Comparison of ENCODE assay signal across 30 mouse cellular contexts in genomic region chr17:31324227-31324626, GRCm38 (mm10). TPM values are rescaled to one million over a fixed set of nuclear protein-coding genes. Genes with fewer than 3 reads are reported as not detected.
DNase-seq lines count a peak whose midpoint lies in the region; ATAC-seq and TF ChIP-seq lines count a peak whose summit lies in the region.
"Had no signal": no experiment of that assay in that cellular context is flagged by ENCODE, and none has a peak within 500 bp of the region (broad histone marks: within the 10 kb centered on the region; RNA-seq: fewer than 3 reads in every experiment).

No protein-coding gene starts in this region.

- ATAC-seq in liver, postnatal 0 days = no peak
- no peak for ATAC-seq in liver, embryonic 11.5 days (replicated peaks; ENCODE audit: low FRiP score)
- ATAC-seq in intestine, postnatal 0 days = no peak
- ATAC-seq: forebrain, embryonic 14.5 days; inflammation-experienced regulatory T-cells, adult 6 months; liver, embryonic 12.5 days had no signal

- TF ChIP-seq CTCF in liver, postnatal 0 days (IDR thresholded peaks at IDR 0.05; ENCODE audit: low read depth) = no peak
- TF ChIP-seq CTCF in E14TG2a.4 (conservative IDR thresholded peaks at IDR 0.05; ENCODE audit: low read length) = no peak
- TF ChIP-seq CTCF in intestine, postnatal 0 days (IDR thresholded peaks at IDR 0.05; ENCODE audit: low read depth) = no peak

- no peak overlapping the region for H3K4me2 ChIP-seq in liver, postnatal 0 days (ENCODE audit: low read depth, low read length)
- no peak overlapping the region for H3K4me2 ChIP-seq in liver, embryonic 11.5 days
- H3K4me2 ChIP-seq in intestine, postnatal 0 days (replicated peaks; ENCODE audit: low read depth) = peak overlapping the region; percentile 40
- H3K4me2 ChIP-seq: embryonic facial prominence, embryonic 12.5 days; heart, embryonic 12.5 days; hindbrain, embryonic 14.5 days; kidney, embryonic 15.5 days; limb, embryonic 13.5 days; liver, embryonic 12.5 days had no signal

- peak overlapping the region; percentile 82; the same call in 1 of the 2 replicates for H3K27ac ChIP-seq in liver, postnatal 0 days (ENCODE audit: low read depth)
- no peak overlapping the region for H3K27ac ChIP-seq in liver, embryonic 11.5 days (ENCODE audit: low read depth, low read length)
- no peak overlapping the region; the same call in 1 of the 2 replicates for H3K27ac ChIP-seq in ES-E14 (ENCODE audit: insufficient read depth, low read depth, low read length, poor library complexity, severe bottlenecking)
- H3K27ac ChIP-seq in intestine, postnatal 0 days (ENCODE audit: low read depth, low read length) = peak overlapping the region; percentile 96
- H3K27ac ChIP-seq: embryonic facial prominence, embryonic 12.5 days; heart, adult 2 months; hindbrain, embryonic 14.5 days; kidney, embryonic 15.5 days; limb, embryonic 13.5 days; liver, embryonic 12.5 days had no signal

- H3K9me3 ChIP-seq in liver, postnatal 0 days (ENCODE audit: low read length) = no peaks in the 10 kb centered on the region
- no peaks in the 10 kb centered on the region for H3K9me3 ChIP-seq in liver, embryonic 11.5 days (ENCODE audit: control insufficient read depth, low read length)
- H3K9me3 ChIP-seq in E14TG2a.4 (ENCODE audit: low read length) = no peaks in the 10 kb centered on the region
- H3K9me3 ChIP-seq in ES-E14 (ENCODE audit: control insufficient read depth, insufficient read depth, low read depth, low read length) = no peaks in the 10 kb centered on the region
- no peaks in the 10 kb centered on the region for H3K9me3 ChIP-seq in intestine, postnatal 0 days (ENCODE audit: control insufficient read depth)
- H3K9me3 ChIP-seq: embryonic facial prominence, embryonic 12.5 days; heart, embryonic 12.5 days; kidney, embryonic 15.5 days; limb, embryonic 13.5 days; liver, embryonic 12.5 days had no signal

- 79% methylated on average over 8 of the region's 8 CpGs for WGBS in liver, postnatal 0 days (ENCODE audit: insufficient replicate concordance)
- WGBS in liver, embryonic 11.5 days = 89% methylated on average over 8 of the region's 8 CpGs
- WGBS in intestine, postnatal 0 days = 88% methylated on average over 8 of the region's 8 CpGs

- DNase-seq in liver, postnatal 0 days = no peak
- DNase-seq in liver, embryonic 11.5 days (ENCODE audit: low spot score) = no peak
- no peak for DNase-seq in ES-E14 (ENCODE audit: low read depth, low spot score)
- no peak for DNase-seq in kidney, adult 18-20 months
- no peak for DNase-seq in thymus, postnatal 0 days (ENCODE audit: low spot score)
- DNase-seq: adrenal gland, adult 8-10 months; B cell, adult 2 months; cerebellum, adult 9-11 months; embryo, embryonic 11 days; heart, adult 2 months; heart, postnatal 4 days; kidney, postnatal 25 days; lung, adult 18-20 months; lung, postnatal 10 days; midbrain, embryonic 14.5 days; right cerebral cortex, postnatal 14 days; spleen, adult 18-20 months; thymus, postnatal 25 days had no signal

- H3K27me3 ChIP-seq in liver, postnatal 0 days (ENCODE audit: insufficient read depth, low read length) = no peaks in the 10 kb centered on the region
- no peaks in the 10 kb centered on the region for H3K27me3 ChIP-seq in liver, embryonic 11.5 days (replicated peaks; ENCODE audit: control insufficient read depth, insufficient read depth, low read length)
- no peaks in the 10 kb centered on the region for H3K27me3 ChIP-seq in E14TG2a.4 (ENCODE audit: insufficient read depth, low read length)
- no peaks in the 10 kb centered on the region for H3K27me3 ChIP-seq in intestine, postnatal 0 days (replicated peaks; ENCODE audit: control insufficient read depth, insufficient read depth, low read length)
- H3K27me3 ChIP-seq: embryonic facial prominence, embryonic 12.5 days; kidney, embryonic 15.5 days; limb, embryonic 13.5 days; liver, embryonic 12.5 days had no signal

- H3K36me3 ChIP-seq in liver, postnatal 0 days (replicated peaks; ENCODE audit: insufficient read depth, low read length) = peaks cover 5% of the 10 kb centered on the region; the same call in 1 of the 2 replicates
- H3K36me3 ChIP-seq in liver, embryonic 11.5 days (ENCODE audit: control insufficient read depth, insufficient read depth, low read length) = no peaks in the 10 kb centered on the region
- H3K36me3 ChIP-seq in E14TG2a.4 (ENCODE audit: insufficient read depth, low read length) = peaks cover 43% of the 10 kb centered on the region
- no peaks in the 10 kb centered on the region; the same call in 1 of the 2 replicates for H3K36me3 ChIP-seq in ES-E14 (ENCODE audit: control insufficient read depth, insufficient read depth, low read length, poor library complexity, severe bottlenecking)
- H3K36me3 ChIP-seq in intestine, postnatal 0 days (ENCODE audit: control insufficient read depth, insufficient read depth) = peaks cover 4% of the 10 kb centered on the region; the same call in 1 of the 2 replicates
- H3K36me3 ChIP-seq: embryonic facial prominence, embryonic 12.5 days; G1E; heart, embryonic 12.5 days; kidney, embryonic 15.5 days; limb, embryonic 13.5 days; liver, embryonic 12.5 days had no signal

- no peak overlapping the region for H3K9ac ChIP-seq in liver, postnatal 0 days (replicated peaks)
- H3K9ac ChIP-seq in liver, embryonic 11.5 days (ENCODE audit: low read depth, low read length) = no peak overlapping the region
- peak overlapping the region; percentile 66; the same call in 1 of the 2 replicates for H3K9ac ChIP-seq in ES-E14 (ENCODE audit: insufficient read depth, low read depth, low read length, poor library complexity, severe bottlenecking)
- peak overlapping the region; percentile 42 for H3K9ac ChIP-seq in intestine, postnatal 0 days (ENCODE audit: low read depth, low read length)
- H3K9ac ChIP-seq: embryonic facial prominence, embryonic 12.5 days; heart, embryonic 12.5 days; hindbrain, embryonic 14.5 days; kidney, embryonic 15.5 days; limb, embryonic 13.5 days; liver, embryonic 12.5 days had no signal

- TF ChIP-seq EP300 in liver, postnatal 0 days (IDR thresholded peaks at IDR 0.05; ENCODE audit: low read depth) = no peak

- in situ Hi-C loops in ES-E14 (cut with MboI; ENCODE audit: low sequenced_read_pairs in 2 of 2, unreplicated experiment in 2 of 2) = no loop called here

- H3K4me1 ChIP-seq in liver, postnatal 0 days (ENCODE audit: insufficient read depth) = peaks cover 26% of the 10 kb centered on the region
- peaks cover 18% of the 10 kb centered on the region for H3K4me1 ChIP-seq in liver, embryonic 11.5 days (replicated peaks; ENCODE audit: control insufficient read depth, insufficient read depth, low read length)
- peaks cover 96% of the 10 kb centered on the region for H3K4me1 ChIP-seq in E14TG2a.4 (replicated peaks; ENCODE audit: low read depth, low read length)
- H3K4me1 ChIP-seq in ES-E14 (ENCODE audit: control insufficient read depth in 2 of 2, insufficient read depth in 2 of 2, low read length in 2 of 2, poor library complexity in 1 of 2) = peaks cover 0 to 34% of the 10 kb centered on the region in 2 experiments; a peak in 2 of 4 replicates
- peaks cover 18% of the 10 kb centered on the region; the same call in 1 of the 2 replicates for H3K4me1 ChIP-seq in intestine, postnatal 0 days (replicated peaks; ENCODE audit: control insufficient read depth, insufficient read depth, low read length)
- H3K4me1 ChIP-seq: embryonic facial prominence, embryonic 12.5 days had no signal

- H3K4me3 ChIP-seq in liver, postnatal 0 days (ENCODE audit: low read depth, low read length) = no peak overlapping the region
- H3K4me3 ChIP-seq in liver, embryonic 11.5 days (ENCODE audit: low read depth, low read length) = no peak overlapping the region
- H3K4me3 ChIP-seq in E14TG2a.4 (replicated peaks; ENCODE audit: low read length) (peak overlapping the region; percentile 64), ES-E14 (ENCODE audit: insufficient read depth in 1 of 2, low read depth in 1 of 2, low read length in 2 of 2, poor library complexity in 1 of 2, severe bottlenecking in 1 of 2) (peak overlapping the region in 1 of 2 experiments; percentile 6; a peak in 1 of 4 replicates)
- H3K4me3 ChIP-seq in intestine, postnatal 0 days (ENCODE audit: low read depth, low read length) = no peak overlapping the region
- H3K4me3 ChIP-seq: embryonic facial prominence, embryonic 12.5 days; heart, adult 2 months; heart, embryonic 12.5 days; kidney, embryonic 15.5 days; limb, embryonic 13.5 days; liver, embryonic 12.5 days had no signal

TF ChIP-seq in ES-E14, 5 proteins besides CTCF, POLR2A, EP300 and RAD21:
- no peak for TF ChIP-seq CHD2 (IDR thresholded peaks at IDR 0.05; ENCODE audit: low read depth, low read length)
- TF ChIP-seq HCFC1 (IDR thresholded peaks at IDR 0.05; ENCODE audit: borderline replicate concordance, insufficient read depth, low read length) = no peak
- TF ChIP-seq ZNF384 (IDR thresholded peaks at IDR 0.05; ENCODE audit: low read depth, low read length) = no peak
- no peak for TF ChIP-seq MAFK (IDR thresholded peaks at IDR 0.05; ENCODE audit: insufficient read depth, low read depth, low read length)
- no peak for TF ChIP-seq ZC3H11A (IDR thresholded peaks at IDR 0.05; ENCODE audit: borderline replicate concordance, low read depth, low read length)

RNA-seq across cellular contexts. Expression of gene Slc37a1, which starts 37.6 kb away (rescaled TPM):
- 4.3 and 4.5 TPM in 2 replicates for polyA plus RNA-seq in liver, postnatal 0 days (2015; fragmentation: Nextera tagmentation; extraction: Ambion mirVana)
- polyA plus RNA-seq in liver, embryonic 11.5 days (2014; fragmentation: Nextera tagmentation; extraction: Ambion mirVana) = 6.6 and 7.7 TPM in 2 replicates
- total RNA-seq in ES-E14 (2012; rRNA removed) = 37.5 and 64.8 TPM in 2 replicates
- polyA plus RNA-seq in intestine, postnatal 0 days (2015; fragmentation: Nextera tagmentation; extraction: Ambion mirVana) = 16.5 and 17.1 TPM in 2 replicates
- 12.8 and 14.1 TPM in 2 replicates for polyA plus RNA-seq in thymus, postnatal 0 days (2015; fragmentation: Nextera tagmentation; extraction: Ambion mirVana)
- polyA plus RNA-seq: G1E had no signal

RNA-seq across cellular contexts. Expression of gene Rsph1, which starts 47.0 kb away (rescaled TPM):
- 0.90 and 1.0 TPM in 2 replicates for polyA plus RNA-seq in liver, postnatal 0 days (2015; fragmentation: Nextera tagmentation; extraction: Ambion mirVana)
- polyA plus RNA-seq in liver, embryonic 11.5 days (2014; fragmentation: Nextera tagmentation; extraction: Ambion mirVana) = 0.40 and 0.88 TPM in 2 replicates
- total RNA-seq in ES-E14 (2012; rRNA removed) = 1.4 and 1.9 TPM in 2 replicates
- polyA plus RNA-seq in intestine, postnatal 0 days (2015; fragmentation: Nextera tagmentation; extraction: Ambion mirVana) = 0.54 and 0.66 TPM in 2 replicates
- 0.90 and 1.2 TPM in 2 replicates for polyA plus RNA-seq in thymus, postnatal 0 days (2015; fragmentation: Nextera tagmentation; extraction: Ambion mirVana)
- total RNA-seq: G1E; monocyte, adult 5-6 weeks had no signal
- polyA plus RNA-seq: G1E had no signal

Comparison
In these comparisons a context has a peak if more than half of its experiments do, and no peak if none do; other contexts are left out.
1. H3K27ac ChIP-seq: peak in liver, postnatal 0 days (single experiment) and intestine, postnatal 0 days (single experiment); none in liver, embryonic 11.5 days (single experiment) and ES-E14 (single experiment).
2. H3K9ac ChIP-seq: peak in ES-E14 (single experiment) and intestine, postnatal 0 days (single experiment); none in liver, postnatal 0 days (single experiment) and liver, embryonic 11.5 days (single experiment).